Mouse (Mus musculus): ENCODE results near the gene Ninj2.

- no peak for TF ChIP-seq CTCF (conservative IDR thresholded peaks at IDR 0.05; ENCODE audit: low read length)
- TF ChIP-seq NANOG (IDR thresholded peaks at IDR 0.05; ENCODE audit: borderline replicate concordance, low read length), result no peak
These were observed 153.5 kb downstream of the Ninj2 start for GRCm38 (mm10) chr6:120246676-120247075.

Measured in E14TG2a.4 (cell line).